Mouse (Mus musculus) bone marrow, adult 2 months (tissue): ENCODE data around the gene Entr1.

Experiments used
- CTCF ChIP-seq: fragments of 200-500 bp; IDR thresholded peaks from 2 replicates; pipeline ENCODE4 v1.5.1; 2011; ENCODE audit warnings: low read length, control low read depth; ENCODE audit not compliant: control insufficient read depth, insufficient read depth
- POLR2A ChIP-seq: fragments of 200-500 bp; IDR thresholded peaks from 2 replicates; pipeline ENCODE4 v1.6.1; 2011; ENCODE audit warnings: low read depth, mild to moderate bottlenecking, control low read depth, low read length, borderline replicate concordance; ENCODE audit not compliant: control insufficient read depth

DNA sequence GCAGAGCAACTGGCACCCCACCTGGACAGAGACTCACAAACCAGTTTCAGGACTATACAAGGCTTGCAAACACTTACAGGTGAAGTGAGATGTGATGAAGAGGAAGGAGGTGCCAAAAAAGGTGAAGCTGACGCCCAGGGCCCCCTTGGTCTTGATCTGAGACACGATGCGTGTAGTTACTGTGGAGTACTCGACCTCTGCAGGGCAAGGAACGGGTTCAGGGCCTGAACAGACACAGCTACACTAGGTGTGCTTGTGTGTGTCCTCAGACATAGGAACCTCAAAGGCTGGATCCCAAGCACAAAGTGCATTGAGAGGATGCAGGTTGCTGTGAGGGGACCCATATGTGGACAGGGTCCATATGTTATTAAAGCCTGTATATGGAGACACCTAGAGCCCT lies 11.2 kb upstream of the Entr1 start:
- TF ChIP-seq CTCF (no peak), POLR2A (no peak)
